ENCODE assay signal across 8 mouse cellular contexts in the genomic region with DNA sequence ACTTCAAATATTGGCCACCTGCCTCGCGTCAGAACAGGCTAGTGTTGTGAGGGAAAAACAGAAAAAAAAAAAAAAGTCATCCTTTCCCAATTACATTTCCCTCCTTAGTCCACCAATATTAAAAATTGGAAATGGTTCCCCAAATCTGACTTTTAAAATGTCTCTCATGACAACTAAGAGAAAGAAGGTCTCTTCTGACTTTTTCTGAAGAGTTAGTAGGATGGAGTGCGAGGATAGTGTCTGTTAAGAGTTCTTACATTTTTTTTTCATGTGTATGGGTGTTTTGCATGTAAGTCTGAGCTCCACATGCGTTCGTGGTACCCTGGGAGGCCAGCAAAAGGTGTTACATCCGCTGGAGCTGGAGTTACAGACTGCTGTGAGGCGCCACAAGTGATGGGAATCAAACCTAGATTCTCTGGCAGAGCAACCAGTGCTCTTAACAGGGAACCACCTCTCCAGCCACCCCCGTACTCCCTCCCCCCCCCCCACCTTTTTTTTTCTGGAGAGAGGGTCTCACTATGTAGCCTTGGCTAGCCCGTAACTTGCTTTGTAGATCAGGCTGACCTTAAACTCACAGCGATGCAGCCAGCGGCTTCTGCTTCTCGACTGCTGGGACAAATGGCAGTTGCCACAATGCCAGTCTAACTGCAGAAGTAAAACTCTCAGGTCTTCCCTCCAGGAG. TPM values are rescaled to one million over a fixed set of nuclear protein-coding genes. Genes with fewer than 3 reads are reported as not detected.
DNase-seq lines count a peak whose midpoint lies in the region; ATAC-seq and TF ChIP-seq lines count a peak whose summit lies in the region.

No protein-coding gene starts in this region.

- H3K9ac ChIP-seq in forebrain, embryonic 14.5 days (ENCODE audit: low read length), result peak overlapping the region; percentile 89

- peak overlapping the region; percentile 94 for H3K27ac ChIP-seq in layer of hippocampus, adult 2 months
- peak overlapping the region; percentile 88 for H3K27ac ChIP-seq in forebrain, embryonic 14.5 days (ENCODE audit: low read depth, low read length)
- peak overlapping the region; percentile 91 for H3K27ac ChIP-seq in limb, embryonic 10.5 days

- no peaks in the 10 kb centered on the region for H3K27me3 ChIP-seq in forebrain, embryonic 14.5 days (replicated peaks; ENCODE audit: control insufficient read depth, insufficient read depth, low read length)
- H3K27me3 ChIP-seq in limb, embryonic 10.5 days (ENCODE audit: low read depth, poor library complexity, severe bottlenecking), result no peaks in the 10 kb centered on the region

- H3K36me3 ChIP-seq in forebrain, embryonic 14.5 days (ENCODE audit: control insufficient read depth, insufficient read depth, low read length), result peaks cover 15% of the 10 kb centered on the region
- peaks cover 35% of the 10 kb centered on the region for H3K36me3 ChIP-seq in limb, embryonic 10.5 days

- WGBS in forebrain, embryonic 14.5 days, result under 1% methylated on average over 12 of the region's 12 CpGs
- WGBS in limb, embryonic 10.5 days, result under 1% methylated on average over 12 of the region's 12 CpGs

- no peaks in the 10 kb centered on the region for H3K9me3 ChIP-seq in forebrain, embryonic 14.5 days (replicated peaks; ENCODE audit: control insufficient read depth, low read length)
- H3K9me3 ChIP-seq in limb, embryonic 10.5 days (replicated peaks), result no peaks in the 10 kb centered on the region

- peak overlapping the region; percentile 94 for H3K4me3 ChIP-seq in layer of hippocampus, adult 2 months
- peak overlapping the region; percentile 94 for H3K4me3 ChIP-seq in forebrain, embryonic 14.5 days (ENCODE audit: low read depth, low read length)
- peak overlapping the region; percentile 93 for H3K4me3 ChIP-seq in limb, embryonic 10.5 days

- H3K4me2 ChIP-seq in forebrain, embryonic 14.5 days (ENCODE audit: low read length), result peak overlapping the region; percentile 92

- no peak for DNase-seq in layer of hippocampus, adult 2 months (ENCODE audit: low spot score in 2 of 2)
- DNase-seq in layer of hippocampus, adult 9-11 months, result no peak
- DNase-seq in R1 (ENCODE audit: low read depth, low spot score), result peak; percentile 25
- no peak for DNase-seq in forebrain, embryonic 14.5 days (ENCODE audit: low spot score)
- DNase-seq in limb, embryonic 10.5 days (ENCODE audit: low spot score), result no peak
- no peak for DNase-seq in left cerebral cortex, adult 9 months (ENCODE audit: low spot score in 2 of 2)

- TF ChIP-seq CTCF in layer of hippocampus, adult 2 months (conservative IDR thresholded peaks at IDR 0.05), result no peak; the same call in 1 of the 2 replicates

- H3K4me1 ChIP-seq in forebrain, embryonic 14.5 days (ENCODE audit: control insufficient read depth, insufficient read depth, low read length), result peaks cover 23% of the 10 kb centered on the region
- peaks cover 31% of the 10 kb centered on the region for H3K4me1 ChIP-seq in limb, embryonic 10.5 days

- no peak; the same call in 1 of the 2 replicates for ATAC-seq in forebrain, embryonic 14.5 days
- ATAC-seq in monocyte, adult 5-6 weeks (replicated peaks; ENCODE audit: insufficient number of reproducible peaks, low FRiP score, low TSS enrichment, poor library complexity, severe bottlenecking), result peak; percentile 45; the same call in 1 of the 2 replicates
- no peak for ATAC-seq in erythroid progenitor cell, adult 5-6 weeks (replicated peaks; ENCODE audit: low FRiP score, poor library complexity, severe bottlenecking)

RNA-seq across cellular contexts. Expression of gene Anks1, which starts 0.8 kb away (rescaled TPM):
- 10 to 100 TPM; 35.6 to 42.0 TPM for total RNA-seq in layer of hippocampus, adult 2 months (2021)
- 39.4 and 40.3 TPM in 2 replicates for polyA plus RNA-seq in forebrain, embryonic 14.5 days (2014; fragmentation: Nextera tagmentation; extraction: Ambion mirVana)
- polyA plus RNA-seq in limb, embryonic 10.5 days (2016; fragmentation: Nextera tagmentation; extraction: Ambion mirVana), result 13.3 and 15.5 TPM in 2 replicates
- 16.1 to 31.0 TPM (median 22.1 TPM) in 3 replicates for total RNA-seq in monocyte, adult 5-6 weeks (2017)
- 6.1 and 6.7 TPM in 2 replicates for total RNA-seq in erythroid progenitor cell, adult 5-6 weeks (2015; ENCODE audit: low replicate concordance)
- 3.8 and 4.6 TPM in 2 replicates for total RNA-seq in erythroid progenitor cell, adult 5-6 weeks (2017; ENCODE audit: low replicate concordance)

RNA-seq across cellular contexts. Expression of gene Taf11, which starts 1.3 kb away (rescaled TPM):
- total RNA-seq in layer of hippocampus, adult 2 months (2021), result 10 to 100 TPM; 41.3 to 45.0 TPM
- polyA plus RNA-seq in forebrain, embryonic 14.5 days (2014; fragmentation: Nextera tagmentation; extraction: Ambion mirVana), result 65.2 and 66.1 TPM in 2 replicates
- polyA plus RNA-seq in limb, embryonic 10.5 days (2016; fragmentation: Nextera tagmentation; extraction: Ambion mirVana), result 92.8 and 93.9 TPM in 2 replicates
- 25.8 to 43.4 TPM (median 35.3 TPM) in 3 replicates for total RNA-seq in monocyte, adult 5-6 weeks (2017)
- total RNA-seq in erythroid progenitor cell, adult 5-6 weeks (2015; ENCODE audit: low replicate concordance), result 14.3 and 19.8 TPM in 2 replicates
- total RNA-seq in erythroid progenitor cell, adult 5-6 weeks (2017; ENCODE audit: low replicate concordance), result 15.1 and 15.3 TPM in 2 replicates

RNA-seq across cellular contexts. Expression of gene Uhrf1bp1, which starts 52.1 kb away (rescaled TPM):
- total RNA-seq in layer of hippocampus, adult 2 months (2021), result 10 to 100 TPM; 13.5 to 13.9 TPM
- 4.3 and 5.3 TPM in 2 replicates for polyA plus RNA-seq in forebrain, embryonic 14.5 days (2014; fragmentation: Nextera tagmentation; extraction: Ambion mirVana)
- polyA plus RNA-seq in limb, embryonic 10.5 days (2016; fragmentation: Nextera tagmentation; extraction: Ambion mirVana), result 9.3 and 10.0 TPM in 2 replicates
- total RNA-seq in monocyte, adult 5-6 weeks (2017), result 3.9 to 5.1 TPM (median 4.2 TPM) in 3 replicates
- total RNA-seq in erythroid progenitor cell, adult 5-6 weeks (2015; ENCODE audit: low replicate concordance), result 2.9 and 11.2 TPM in 2 replicates
- total RNA-seq in erythroid progenitor cell, adult 5-6 weeks (2017; ENCODE audit: low replicate concordance), result 4.2 and 6.0 TPM in 2 replicates
